Mouse (Mus musculus): ENCODE measurements around the gene Tigit. TPM values are rescaled to one million over a fixed set of nuclear protein-coding genes. Genes with fewer than 3 reads are reported as not detected.
A peak's percentile ranks its signal among the peaks of the same experiment; 100 is the strongest.

Tigit gene
- polyA plus RNA-seq (2015; fragmentation: Nextera tagmentation; extraction: Ambion mirVana) = not detected in 2 replicates

GRCm38 (mm10) chr16:43663978-43664579 is at the start of gene Tigit:
Gene Tigit (minus strand): TSS chr16:43664146.
- Histone ChIP-seq H3K9ac (no peak within 1 kb of the TSS), H3K4me3 (no peak within 1 kb of the TSS), H3K36me3 (ENCODE audit: poor library complexity, severe bottlenecking) (no peaks in the 10 kb centered on the region), H3K27me3 (no peaks in the 10 kb centered on the region), H3K4me2 (no peak within 1 kb of the TSS), H3K27ac (no peak within 1 kb of the TSS), H3K9me3 (replicated peaks) (no peaks in the 10 kb centered on the region), H3K4me1 (no peaks in the 10 kb centered on the region)
- 82% methylated on average over 7 of the region's 7 CpGs for WGBS
- no peak for ATAC-seq

DNA sequence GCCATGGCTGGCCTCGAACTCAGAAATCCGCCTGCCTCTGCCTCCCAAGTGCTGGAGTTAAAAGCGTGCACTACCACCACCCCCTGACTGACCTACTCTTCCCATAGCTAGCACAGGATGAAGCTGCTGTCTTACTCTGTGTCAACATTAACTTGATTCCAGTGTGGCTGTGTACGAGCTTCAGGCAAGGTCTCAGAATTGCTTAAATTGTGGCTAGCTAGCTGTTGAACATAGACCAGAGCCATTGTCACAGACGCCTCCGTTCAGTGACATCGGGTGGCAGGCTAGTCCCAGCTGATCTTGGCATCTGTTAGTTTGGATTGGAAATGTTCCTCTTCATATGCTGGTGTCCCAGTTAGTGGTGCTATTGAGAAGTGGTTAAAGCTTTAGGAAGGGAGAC is 47.4 kb upstream of the Tigit start:
- 91% methylated on average over 7 of the region's 7 CpGs for WGBS
- no peak overlapping the region for H3K4me2 ChIP-seq
- ATAC-seq = no peak

DNA sequence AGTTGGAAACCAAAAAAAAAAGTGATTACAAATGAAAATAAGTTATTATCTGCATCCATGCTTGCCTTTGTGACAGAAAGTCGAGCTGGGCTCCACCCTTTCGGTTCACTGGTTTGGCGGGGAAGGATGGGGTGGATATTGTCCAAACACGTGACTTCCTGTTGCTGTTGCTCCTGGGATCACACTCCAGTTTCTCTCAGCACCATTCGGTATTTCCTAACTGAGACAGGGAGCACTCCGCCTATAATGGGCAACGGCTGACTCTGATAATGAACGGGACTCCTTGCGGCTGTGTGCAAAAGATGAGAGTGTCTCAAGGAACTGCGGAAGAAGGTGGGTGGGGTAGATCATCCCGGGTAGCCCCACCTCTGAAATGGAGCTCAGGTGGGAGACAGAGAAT is 46.7 kb upstream of the Tigit start:
- peaks cover 19% of the 10 kb centered on the region for H3K4me1 ChIP-seq
- no peaks in the 10 kb centered on the region for H3K9me3 ChIP-seq (replicated peaks)
- WGBS = 91% methylated on average over 11 of the region's 11 CpGs
- no peak overlapping the region for H3K27ac ChIP-seq
- no peak overlapping the region for H3K4me3 ChIP-seq
- H3K36me3 ChIP-seq (ENCODE audit: poor library complexity, severe bottlenecking) = no peaks in the 10 kb centered on the region
- no peaks in the 10 kb centered on the region for H3K27me3 ChIP-seq
- no peak overlapping the region for H3K9ac ChIP-seq
- no peak for ATAC-seq
- no peak overlapping the region for H3K4me2 ChIP-seq

More for the DNA sequence above, 47.4 kb upstream of the Tigit start:
- Histone ChIP-seq H3K27ac (no peak overlapping the region), H3K9ac (no peak overlapping the region), H3K36me3 (ENCODE audit: poor library complexity, severe bottlenecking) (no peaks in the 10 kb centered on the region), H3K9me3 (replicated peaks) (no peaks in the 10 kb centered on the region), H3K27me3 (no peaks in the 10 kb centered on the region), H3K4me3 (no peak overlapping the region), H3K4me1 (peaks cover 19% of the 10 kb centered on the region)

GRCm38 (mm10) chr16:43710134-43710475 is 46.2 kb upstream of the Tigit start:
- peak; percentile 37 for ATAC-seq
- H3K9ac ChIP-seq = no peak overlapping the region
- no peak overlapping the region for H3K4me3 ChIP-seq

GRCm38 (mm10) chr16:43709432-43710133 is 45.6 kb upstream of the Tigit start:
- Histone ChIP-seq H3K4me1 (peaks cover 19% of the 10 kb centered on the region), H3K36me3 (ENCODE audit: poor library complexity, severe bottlenecking) (no peaks in the 10 kb centered on the region), H3K27me3 (no peaks in the 10 kb centered on the region), H3K4me2 (no peak overlapping the region), H3K9me3 (replicated peaks) (no peaks in the 10 kb centered on the region), H3K27ac (peak overlapping the region; percentile 2; the same call in 1 of the 2 replicates), H3K4me3 (no peak overlapping the region), H3K9ac (no peak overlapping the region)
- peak; percentile 76 for ATAC-seq
- 50% methylated on average over 9 of the region's 9 CpGs for WGBS

More at GRCm38 (mm10) chr16:43710134-43710475, 46.2 kb upstream of the Tigit start:
- Histone ChIP-seq H3K27ac (peak overlapping the region; percentile 36; the same call in 1 of the 2 replicates), H3K27me3 (no peaks in the 10 kb centered on the region), H3K9me3 (replicated peaks) (no peaks in the 10 kb centered on the region), H3K4me2 (no peak overlapping the region), H3K36me3 (ENCODE audit: poor library complexity, severe bottlenecking) (no peaks in the 10 kb centered on the region), H3K4me1 (peaks cover 19% of the 10 kb centered on the region)
- WGBS = 63% methylated on average over 6 of the region's 6 CpGs

GRCm38 (mm10) chr16:43709062-43709413 is 45.1 kb upstream of the Tigit start:
- H3K27me3 ChIP-seq = no peaks in the 10 kb centered on the region
- peak overlapping the region; percentile 2; the same call in 1 of the 2 replicates for H3K27ac ChIP-seq
- no peak overlapping the region for H3K4me3 ChIP-seq
- H3K4me1 ChIP-seq = peaks cover 19% of the 10 kb centered on the region
- H3K36me3 ChIP-seq (ENCODE audit: poor library complexity, severe bottlenecking) = no peaks in the 10 kb centered on the region
- H3K4me2 ChIP-seq = no peak overlapping the region
- peak; percentile 57 for ATAC-seq
- no peak overlapping the region for H3K9ac ChIP-seq
- H3K9me3 ChIP-seq (replicated peaks) = no peaks in the 10 kb centered on the region
- 76% methylated on average over 15 of the region's 15 CpGs for WGBS

DNA sequence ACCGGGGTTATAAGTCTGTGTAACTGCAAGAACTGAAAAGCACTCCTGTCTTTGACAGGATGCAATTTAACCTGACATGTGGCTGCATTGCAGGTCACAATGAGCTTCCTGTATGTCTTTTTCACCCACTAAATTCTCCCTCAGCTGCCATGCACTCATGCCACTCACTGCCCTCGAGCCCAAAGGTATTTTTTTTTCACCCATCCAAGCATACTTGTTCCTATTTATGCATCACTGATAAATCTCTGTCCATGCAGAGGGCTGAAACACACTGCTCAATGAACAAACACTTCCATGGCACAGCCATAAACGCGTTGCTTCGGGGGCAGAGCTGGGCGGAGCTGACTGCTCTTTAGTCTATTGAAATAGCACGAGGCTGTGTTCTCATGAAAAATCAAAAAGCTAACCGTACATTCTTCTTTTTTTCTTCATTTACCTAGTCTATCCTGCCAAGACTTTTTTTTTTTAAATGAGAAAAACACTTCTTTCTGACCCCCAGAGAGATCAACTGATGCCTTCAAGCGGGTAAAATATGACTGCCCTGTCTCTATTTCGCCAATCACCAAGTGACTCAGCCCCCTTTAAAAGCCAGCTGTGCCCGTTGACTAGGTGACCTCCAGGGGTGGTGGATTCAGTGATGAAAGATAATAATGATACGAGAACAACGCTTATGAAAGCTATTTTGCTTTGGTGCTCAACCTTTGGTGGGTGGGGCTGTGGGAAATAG is 44.6 kb upstream of the Tigit start:
- Histone ChIP-seq H3K9ac (no peak overlapping the region), H3K36me3 (ENCODE audit: poor library complexity, severe bottlenecking) (no peaks in the 10 kb centered on the region), H3K4me1 (peaks cover 19% of the 10 kb centered on the region), H3K4me3 (no peak overlapping the region), H3K4me2 (no peak overlapping the region), H3K27ac (peak overlapping the region; percentile 2; the same call in 1 of the 2 replicates), H3K9me3 (replicated peaks) (no peaks in the 10 kb centered on the region), H3K27me3 (no peaks in the 10 kb centered on the region)
- WGBS = 71% methylated on average over 13 of the region's 13 CpGs
- no peak; the same call in 1 of the 2 replicates for ATAC-seq

- peaks cover 5% of the 10 kb centered on the region; the same call in 1 of the 2 replicates for H3K4me1 ChIP-seq
- H3K36me3 ChIP-seq (ENCODE audit: poor library complexity, severe bottlenecking) = no peaks in the 10 kb centered on the region
- 81% methylated on average over 14 of the region's 14 CpGs for WGBS
- no peaks in the 10 kb centered on the region for H3K9me3 ChIP-seq (replicated peaks)
- H3K27me3 ChIP-seq = no peaks in the 10 kb centered on the region
- no peak overlapping the region for H3K9ac ChIP-seq
- H3K27ac ChIP-seq = no peak overlapping the region; the same call in 1 of the 2 replicates
- no peak overlapping the region for H3K4me2 ChIP-seq
- H3K4me3 ChIP-seq = no peak overlapping the region
- ATAC-seq = no peak; the same call in 1 of the 2 replicates
Measured at GRCm38 (mm10) chr16:43701765-43702504, 38.0 kb upstream of the Tigit start.

DNA sequence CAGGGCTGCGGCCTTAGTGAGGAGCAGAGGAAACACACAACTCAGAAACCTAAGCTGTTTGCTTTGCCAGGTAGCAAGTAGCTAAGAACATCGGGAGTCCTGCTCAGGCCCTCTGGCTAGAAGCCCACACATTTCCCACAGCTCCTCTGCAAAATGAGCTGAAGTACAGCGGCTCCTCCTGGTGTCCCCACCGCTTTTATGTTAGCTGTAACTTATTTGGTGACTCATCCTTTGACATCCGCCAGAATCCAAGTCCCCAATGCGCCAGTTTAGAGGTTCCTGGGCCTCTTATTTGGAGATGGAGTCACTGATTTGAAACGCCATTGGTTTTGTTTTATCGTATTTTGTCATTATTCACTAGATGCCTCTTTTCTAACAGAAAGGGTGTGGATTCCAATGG is 36.6 kb upstream of the Tigit start:
- H3K9me3 ChIP-seq (replicated peaks) = no peaks in the 10 kb centered on the region
- H3K4me2 ChIP-seq = no peak overlapping the region
- H3K36me3 ChIP-seq (ENCODE audit: poor library complexity, severe bottlenecking) = no peaks in the 10 kb centered on the region
- H3K27me3 ChIP-seq = no peaks in the 10 kb centered on the region
- H3K4me1 ChIP-seq = peaks cover 5% of the 10 kb centered on the region; the same call in 1 of the 2 replicates
- 91% methylated on average over 8 of the region's 8 CpGs for WGBS
- ATAC-seq = no peak
- no peak overlapping the region for H3K9ac ChIP-seq
- no peak overlapping the region for H3K4me3 ChIP-seq
- H3K27ac ChIP-seq = no peak overlapping the region

- Histone ChIP-seq H3K9me3 (replicated peaks) (no peaks in the 10 kb centered on the region), H3K9ac (no peak overlapping the region), H3K4me3 (no peak overlapping the region), H3K27ac (no peak overlapping the region), H3K27me3 (no peaks in the 10 kb centered on the region), H3K4me2 (no peak overlapping the region), H3K36me3 (ENCODE audit: poor library complexity, severe bottlenecking) (no peaks in the 10 kb centered on the region), H3K4me1 (peaks cover 5% of the 10 kb centered on the region; the same call in 1 of the 2 replicates)
- 87% methylated on average over 14 of the region's 14 CpGs for WGBS
- ATAC-seq = no peak
Measured at GRCm38 (mm10) chr16:43698735-43699649, 35.0 kb upstream of the Tigit start.

DNA sequence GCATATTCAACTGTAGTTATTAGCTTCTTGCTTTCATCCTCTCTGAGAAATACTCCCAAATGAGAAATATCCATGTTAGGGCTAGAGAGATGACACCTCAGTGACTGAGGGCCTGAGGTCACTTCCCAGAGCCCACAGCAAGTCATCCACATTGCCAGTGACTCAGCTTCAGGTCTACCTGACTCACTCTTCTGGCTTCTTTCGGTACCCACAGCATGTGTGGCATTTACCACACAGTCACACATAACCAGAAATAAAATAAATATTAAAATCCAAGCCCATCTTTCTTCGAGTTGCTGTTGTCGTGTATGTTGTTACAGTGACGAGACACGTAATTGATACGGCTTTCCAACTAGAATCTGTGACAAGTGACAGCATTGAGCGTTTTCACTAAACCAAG is 33.8 kb upstream of the Tigit start:
- no peak for ATAC-seq
- peaks cover 5% of the 10 kb centered on the region; the same call in 1 of the 2 replicates for H3K4me1 ChIP-seq
- no peaks in the 10 kb centered on the region for H3K9me3 ChIP-seq (replicated peaks)
- no peak overlapping the region for H3K27ac ChIP-seq
- 88% methylated on average over 7 of the region's 7 CpGs for WGBS
- H3K4me2 ChIP-seq = no peak overlapping the region
- H3K4me3 ChIP-seq = no peak overlapping the region
- no peaks in the 10 kb centered on the region for H3K36me3 ChIP-seq (ENCODE audit: poor library complexity, severe bottlenecking)
- no peak overlapping the region for H3K9ac ChIP-seq
- H3K27me3 ChIP-seq = no peaks in the 10 kb centered on the region

Data from forebrain, embryonic 13.5 days (tissue).